Mouse (Mus musculus): Measurements from ENCODE around the gene Ugt1a1. TPM values are rescaled to one million over a fixed set of nuclear protein-coding genes. Genes with fewer than 3 reads are reported as not detected.

Gene Ugt1a1
- polyA plus RNA-seq, 1 experiment from 2014 or later, result not detected

DNA sequence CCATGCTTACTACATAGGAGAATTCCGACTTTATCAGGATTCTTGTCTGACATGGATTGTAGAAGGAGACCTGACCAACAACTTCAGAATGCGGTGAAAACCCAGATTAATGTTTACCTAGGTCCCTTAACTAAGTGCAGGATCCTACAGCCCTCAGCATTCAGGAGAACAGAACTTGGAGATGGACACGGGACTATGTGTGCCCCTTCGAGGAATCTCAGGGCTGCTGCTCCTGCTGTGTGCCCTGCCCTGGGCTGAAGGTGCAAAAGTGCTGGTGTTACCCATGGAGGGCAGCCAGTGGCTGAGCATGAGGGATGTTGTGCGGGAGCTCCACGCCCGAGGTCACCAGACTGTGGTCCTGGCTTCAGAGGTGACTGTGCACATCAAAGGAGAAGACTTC lies 11.3 kb upstream of the Ugt1a1 start, which contains the start of gene Ugt1a2:
Gene Ugt1a2, plus strand, starts transcription at position 146 of the 400 bp plus-strand sequence.
- Histone ChIP-seq H3K9ac (ENCODE audit: low read length) (no peak within 1 kb of the TSS), H3K4me3 (ENCODE audit: low read depth, low read length) (no peak within 1 kb of the TSS), H3K36me3 (ENCODE audit: control insufficient read depth, insufficient read depth, low read length) (no peaks in the 10 kb centered on the region), H3K4me1 (ENCODE audit: control insufficient read depth, insufficient read depth, low read length) (no peaks in the 10 kb centered on the region), H3K9me3 (ENCODE audit: control insufficient read depth, low read length) (no peaks in the 10 kb centered on the region), H3K4me2 (no peak within 1 kb of the TSS), H3K27me3 (ENCODE audit: control insufficient read depth, insufficient read depth, low read length) (no peaks in the 10 kb centered on the region; the same call in 1 of the 2 replicates), H3K27ac (ENCODE audit: low read depth, low read length) (no peak within 1 kb of the TSS)
- no peak for DNase-seq (ENCODE audit: low spot score, missing footprints)
- 91% methylated on average over 7 of the region's 7 CpGs for WGBS
- no peak for ATAC-seq (ENCODE audit: low FRiP score)

- DNase-seq (ENCODE audit: low spot score, missing footprints), result peak; percentile 98
- Histone ChIP-seq H3K27me3 (ENCODE audit: control insufficient read depth, insufficient read depth, low read length) (no peaks in the 10 kb centered on the region; the same call in 1 of the 2 replicates), H3K4me3 (ENCODE audit: low read depth, low read length) (peak within 1 kb of the TSS; percentile 41), H3K4me2 (peak within 1 kb of the TSS; percentile 61), H3K9me3 (ENCODE audit: control insufficient read depth, low read length) (no peaks in the 10 kb centered on the region; the same call in 1 of the 2 replicates), H3K36me3 (ENCODE audit: control insufficient read depth, insufficient read depth, low read length) (no peaks in the 10 kb centered on the region), H3K4me1 (ENCODE audit: control insufficient read depth, insufficient read depth, low read length) (no peaks in the 10 kb centered on the region), H3K9ac (ENCODE audit: low read length) (peak within 1 kb of the TSS; percentile 71), H3K27ac (ENCODE audit: low read depth, low read length) (no peak within 1 kb of the TSS)
- peak; percentile 100 for ATAC-seq (ENCODE audit: low FRiP score)
- WGBS, result 6% methylated on average over 62 of the region's 62 CpGs
These were observed 6.4 kb upstream of the Ugt1a1 start, which contains the start of gene Dnajb3 for GRCm38 (mm10) chr1:88205294-88205922. Dnajb3 (minus strand) TSS chr1:88205782.

GRCm38 (mm10) chr1:88206843-88207479 lies 4.8 kb upstream of the Ugt1a1 start:
- no peaks in the 10 kb centered on the region for H3K4me1 ChIP-seq (ENCODE audit: control insufficient read depth, insufficient read depth, low read length)
- no peak overlapping the region for H3K27ac ChIP-seq (ENCODE audit: low read depth, low read length)
- H3K9me3 ChIP-seq (ENCODE audit: control insufficient read depth, low read length), result peaks cover 8% of the 10 kb centered on the region
- no peak overlapping the region for H3K4me2 ChIP-seq
- no peaks in the 10 kb centered on the region; the same call in 1 of the 2 replicates for H3K27me3 ChIP-seq (ENCODE audit: control insufficient read depth, insufficient read depth, low read length)
- no peak overlapping the region for H3K9ac ChIP-seq (ENCODE audit: low read length)
- no peak for ATAC-seq (ENCODE audit: low FRiP score)
- H3K36me3 ChIP-seq (ENCODE audit: control insufficient read depth, insufficient read depth, low read length), result no peaks in the 10 kb centered on the region
- no peak overlapping the region for H3K4me3 ChIP-seq (ENCODE audit: low read depth, low read length)
- DNase-seq (ENCODE audit: low spot score, missing footprints), result no peak
- WGBS, result 84% methylated on average over 2 of the region's 2 CpGs

DNA sequence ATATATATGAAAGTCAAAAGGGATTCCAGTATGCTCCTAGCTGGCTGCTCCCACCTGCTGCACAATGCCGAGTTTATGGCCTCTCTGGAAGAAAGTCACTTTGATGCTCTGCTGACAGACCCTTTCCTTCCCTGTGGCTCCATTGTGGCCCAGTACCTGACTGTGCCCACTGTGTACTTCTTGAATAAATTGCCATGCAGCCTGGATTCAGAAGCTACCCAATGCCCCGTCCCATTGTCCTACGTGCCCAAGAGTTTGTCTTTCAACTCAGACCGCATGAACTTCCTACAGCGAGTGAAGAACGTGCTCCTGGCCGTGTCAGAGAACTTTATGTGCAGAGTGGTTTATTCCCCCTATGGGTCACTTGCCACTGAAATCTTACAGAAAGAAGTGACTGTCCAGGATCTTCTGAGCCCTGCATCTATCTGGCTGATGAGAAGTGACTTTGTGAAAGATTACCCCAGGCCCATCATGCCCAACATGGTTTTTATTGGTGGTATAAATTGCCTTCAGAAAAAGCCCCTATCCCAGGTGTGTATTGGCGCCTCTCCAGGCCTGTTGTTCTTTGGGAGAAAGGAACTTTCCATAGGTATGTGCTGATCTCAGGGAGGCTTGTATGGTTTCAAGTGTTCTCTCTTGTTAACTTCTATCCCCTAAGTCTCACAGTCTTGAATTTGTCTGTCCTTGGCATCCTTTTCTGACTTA lies 734 bp downstream of the Ugt1a1 start:
- DNase-seq (ENCODE audit: low spot score, missing footprints), result peak; percentile 82

GRCm38 (mm10) chr1:88213061-88213460 lies 1.3 kb downstream of the Ugt1a1 start:
- no peaks in the 10 kb centered on the region for H3K4me1 ChIP-seq (ENCODE audit: control insufficient read depth, insufficient read depth, low read length)
- DNase-seq (ENCODE audit: low spot score, missing footprints) (no peak), ATAC-seq (ENCODE audit: low FRiP score) (no peak)
- H3K9me3 ChIP-seq (ENCODE audit: control insufficient read depth, low read length), result peaks cover 61% of the 10 kb centered on the region
- H3K4me2 ChIP-seq, result no peak overlapping the region
- H3K27me3 ChIP-seq (ENCODE audit: control insufficient read depth, insufficient read depth, low read length), result no peaks in the 10 kb centered on the region
- H3K4me3 ChIP-seq (ENCODE audit: low read depth, low read length), result no peak overlapping the region
- no peaks in the 10 kb centered on the region for H3K36me3 ChIP-seq (ENCODE audit: control insufficient read depth, insufficient read depth, low read length)
- H3K27ac ChIP-seq (ENCODE audit: low read depth, low read length), result no peak overlapping the region
- WGBS, result 80% methylated on average over 1 of the region's 1 CpGs
- no peak overlapping the region for H3K9ac ChIP-seq (ENCODE audit: low read length)

More for the DNA sequence above, 734 bp downstream of the Ugt1a1 start:
- Histone ChIP-seq H3K9me3 (ENCODE audit: control insufficient read depth, low read length) (peaks cover 59% of the 10 kb centered on the region), H3K9ac (ENCODE audit: low read length) (no peak overlapping the region), H3K4me1 (ENCODE audit: control insufficient read depth, insufficient read depth, low read length) (no peaks in the 10 kb centered on the region), H3K4me3 (ENCODE audit: low read depth, low read length) (no peak overlapping the region), H3K36me3 (ENCODE audit: control insufficient read depth, insufficient read depth, low read length) (no peaks in the 10 kb centered on the region), H3K4me2 (no peak overlapping the region), H3K27me3 (ENCODE audit: control insufficient read depth, insufficient read depth, low read length) (no peaks in the 10 kb centered on the region), H3K27ac (ENCODE audit: low read depth, low read length) (no peak overlapping the region)
- peak; percentile 18; the same call in 1 of the 2 replicates for ATAC-seq (ENCODE audit: low FRiP score)
- WGBS, result 60% methylated on average over 8 of the region's 8 CpGs

DNA sequence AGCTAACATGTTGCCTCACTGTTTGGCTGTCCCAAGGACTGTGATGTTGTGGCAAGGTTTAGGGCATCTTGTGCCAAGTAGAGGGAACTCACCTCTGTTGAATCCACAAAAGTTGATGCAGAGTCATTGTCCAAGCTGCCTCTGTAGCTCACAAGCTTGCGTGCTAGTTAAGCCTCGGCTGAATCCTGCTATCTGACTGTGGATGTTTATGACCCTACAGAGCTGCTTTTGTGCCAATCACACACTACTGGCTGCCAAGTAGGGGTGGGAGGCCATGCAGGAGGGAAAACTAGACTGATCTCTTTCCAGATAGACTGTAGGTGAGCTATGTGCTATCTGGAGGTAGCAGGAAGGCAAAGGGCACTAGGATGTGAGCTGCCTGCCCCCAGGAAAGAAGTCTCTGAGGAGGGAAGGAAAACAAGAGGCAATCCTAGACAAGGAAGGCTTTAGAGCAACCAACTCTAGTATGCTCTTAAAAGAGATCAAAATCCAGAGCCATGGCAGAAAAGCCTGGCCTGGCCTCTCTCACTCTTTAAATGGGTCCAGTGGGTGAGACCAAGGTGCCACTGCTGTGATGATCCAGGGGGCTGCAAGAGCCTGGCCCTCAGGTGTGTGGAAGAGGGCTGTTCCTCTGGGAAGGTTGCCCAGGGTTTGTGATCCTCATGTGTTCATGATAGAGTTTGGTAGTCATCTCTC lies 2.2 kb downstream of the Ugt1a1 start:
- WGBS, result 81% methylated on average over 2 of the region's 2 CpGs
- Histone ChIP-seq H3K27ac (ENCODE audit: low read depth, low read length) (no peak overlapping the region), H3K9ac (ENCODE audit: low read length) (no peak overlapping the region), H3K9me3 (ENCODE audit: control insufficient read depth, low read length) (peaks cover 61% of the 10 kb centered on the region), H3K36me3 (ENCODE audit: control insufficient read depth, insufficient read depth, low read length) (no peaks in the 10 kb centered on the region), H3K27me3 (ENCODE audit: control insufficient read depth, insufficient read depth, low read length) (no peaks in the 10 kb centered on the region), H3K4me3 (ENCODE audit: low read depth, low read length) (no peak overlapping the region), H3K4me1 (ENCODE audit: control insufficient read depth, insufficient read depth, low read length) (no peaks in the 10 kb centered on the region), H3K4me2 (no peak overlapping the region)
- ATAC-seq (ENCODE audit: low FRiP score) (no peak), DNase-seq (ENCODE audit: low spot score, missing footprints) (peak; percentile 85)

- ATAC-seq (ENCODE audit: low FRiP score), result no peak
- H3K4me1 ChIP-seq (ENCODE audit: control insufficient read depth, insufficient read depth, low read length), result no peaks in the 10 kb centered on the region
- peaks cover 61% of the 10 kb centered on the region for H3K9me3 ChIP-seq (ENCODE audit: control insufficient read depth, low read length)
- no peak overlapping the region for H3K9ac ChIP-seq (ENCODE audit: low read length)
- WGBS, result 84% methylated on average over 2 of the region's 2 CpGs
- no peak overlapping the region for H3K4me2 ChIP-seq
- H3K27ac ChIP-seq (ENCODE audit: low read depth, low read length), result no peak overlapping the region
- H3K27me3 ChIP-seq (ENCODE audit: control insufficient read depth, insufficient read depth, low read length), result no peaks in the 10 kb centered on the region
- no peaks in the 10 kb centered on the region for H3K36me3 ChIP-seq (ENCODE audit: control insufficient read depth, insufficient read depth, low read length)
- peak; percentile 72 for DNase-seq (ENCODE audit: low spot score, missing footprints)
- no peak overlapping the region for H3K4me3 ChIP-seq (ENCODE audit: low read depth, low read length)
These were observed 2.7 kb downstream of the Ugt1a1 start for GRCm38 (mm10) chr1:88214462-88214952.

- Histone ChIP-seq H3K4me2 (no peak overlapping the region), H3K9ac (ENCODE audit: low read length) (no peak overlapping the region), H3K4me3 (ENCODE audit: low read depth, low read length) (no peak overlapping the region), H3K9me3 (ENCODE audit: control insufficient read depth, low read length) (peaks cover 61% of the 10 kb centered on the region), H3K27me3 (ENCODE audit: control insufficient read depth, insufficient read depth, low read length) (no peaks in the 10 kb centered on the region), H3K4me1 (ENCODE audit: control insufficient read depth, insufficient read depth, low read length) (no peaks in the 10 kb centered on the region), H3K36me3 (ENCODE audit: control insufficient read depth, insufficient read depth, low read length) (no peaks in the 10 kb centered on the region), H3K27ac (ENCODE audit: low read depth, low read length) (no peak overlapping the region)
- ATAC-seq (ENCODE audit: low FRiP score) (no peak), DNase-seq (ENCODE audit: low spot score, missing footprints) (peak; percentile 85)
- 70% methylated on average over 10 of the region's 10 CpGs for WGBS
These were observed 4.0 kb downstream of the Ugt1a1 start for GRCm38 (mm10) chr1:88215466-88216380.
